Mouse (Mus musculus): ENCODE results near the gene Slc35b1.
"Not testable (repeated sequence)": the region's sequence is repeated elsewhere in the genome, so short reads cannot be mapped to it uniquely, and the experiment has no call there.

The Slc35b1 gene

DNA sequence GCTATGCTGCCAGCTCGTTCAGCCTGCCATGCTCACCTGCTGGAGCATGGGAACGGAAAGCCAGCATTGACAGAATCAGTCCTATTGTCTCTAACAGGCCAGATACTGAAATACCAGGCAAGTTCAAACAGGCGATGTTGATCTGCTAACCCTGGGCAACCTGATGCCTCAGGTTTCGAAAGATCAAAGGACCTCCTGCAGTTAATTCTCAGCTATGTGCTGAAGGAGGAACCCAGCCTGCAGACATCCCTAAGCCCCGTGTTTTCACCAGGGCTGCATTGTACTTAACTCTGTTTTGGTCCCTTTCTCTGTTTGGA, 9.0 kb downstream of the Slc35b1 start:
- DNase-seq (ENCODE audit: low spot score in 2 of 2) = no peak

DNA sequence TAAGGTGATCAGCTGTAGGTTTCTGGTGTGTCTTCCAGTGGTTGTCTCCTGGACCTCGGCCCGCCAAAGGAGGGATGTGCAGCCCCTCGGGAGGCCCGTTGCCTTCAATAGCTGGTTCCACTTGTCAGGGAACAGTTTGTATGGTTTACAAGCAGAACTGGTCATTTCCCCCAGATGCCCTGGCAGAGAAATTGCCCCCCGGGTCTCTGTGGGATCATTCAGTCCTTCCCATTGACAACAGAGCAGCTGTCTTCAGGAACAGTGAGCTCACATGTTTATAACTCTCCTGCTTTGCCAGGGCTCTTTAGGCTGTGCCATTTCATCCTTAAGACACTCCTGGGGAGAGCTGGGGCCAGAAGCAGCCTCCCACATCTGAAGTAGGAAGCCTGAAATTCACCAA, 9.6 kb downstream of the Slc35b1 start:
- no peak for DNase-seq (ENCODE audit: low spot score in 2 of 2)

DNA sequence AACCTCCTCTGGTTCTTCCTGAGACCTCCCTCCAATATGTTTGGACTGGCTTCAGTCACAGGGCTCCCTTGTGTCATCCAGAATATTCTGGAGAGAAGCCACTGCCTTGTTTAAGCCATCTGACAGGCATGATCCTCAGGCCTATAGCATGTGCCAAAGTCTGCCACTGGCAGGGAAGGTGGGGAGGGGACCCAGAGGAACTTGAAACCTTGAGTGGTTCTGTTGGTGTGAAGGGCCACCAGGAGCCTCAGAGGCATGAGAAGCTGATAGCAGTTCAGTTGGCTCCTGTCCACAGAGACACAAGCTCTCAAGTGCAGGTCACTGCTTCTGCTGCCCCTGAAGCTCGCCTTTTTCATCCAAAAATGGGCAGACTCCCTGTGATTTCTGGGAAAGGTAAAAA, 12.1 kb downstream of the Slc35b1 start:
- no peak for DNase-seq (ENCODE audit: low spot score in 2 of 2)

DNA sequence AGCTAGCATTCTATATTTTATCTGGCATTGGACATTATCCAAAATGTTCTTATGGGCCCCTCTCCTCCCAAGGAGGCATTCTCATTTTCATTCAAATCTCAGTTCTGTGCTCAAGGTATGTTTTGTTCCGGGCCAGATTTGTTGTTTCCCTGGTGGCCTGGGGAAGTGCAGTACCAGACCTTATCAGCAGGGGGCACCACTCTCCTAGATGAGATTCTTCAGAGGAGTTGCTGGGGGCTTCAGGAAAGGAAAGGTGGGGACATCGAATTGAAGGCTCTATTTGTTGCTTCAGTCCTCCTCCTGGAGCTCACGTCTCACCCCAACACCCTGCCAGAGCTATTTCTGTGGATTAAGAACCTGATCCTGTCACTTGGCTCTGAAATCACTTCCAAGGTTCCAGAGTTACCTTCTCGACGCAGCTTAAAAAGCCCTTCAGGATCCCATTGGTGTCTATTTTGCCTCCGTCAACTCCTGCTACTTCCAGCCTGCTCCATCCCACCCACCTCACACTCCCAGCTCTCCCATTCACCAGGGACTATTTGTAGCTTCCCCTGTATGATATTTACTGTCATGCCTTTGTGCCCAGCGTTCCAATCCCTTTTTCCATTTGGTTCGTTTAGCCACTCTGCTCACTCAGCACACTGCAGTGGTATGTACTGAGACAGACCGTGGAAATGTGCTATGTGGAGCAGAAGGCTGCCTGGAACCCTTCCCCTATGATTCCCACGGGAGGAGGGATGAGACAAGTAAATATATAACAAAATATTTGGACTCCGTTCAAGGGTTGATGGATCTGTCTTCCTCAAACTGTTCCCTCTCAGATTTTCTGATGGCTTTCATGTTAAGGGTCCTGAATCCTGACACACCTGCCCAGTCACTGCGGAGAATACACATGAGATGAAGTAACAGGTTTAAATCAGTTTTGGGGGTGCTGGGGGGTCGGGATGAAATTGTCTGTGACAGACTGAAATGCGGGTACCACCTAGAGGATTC, 13.6 kb downstream of the Slc35b1 start:
- peak in 1 of 2 experiments; percentile 68 for DNase-seq (ENCODE audit: low spot score in 2 of 2)

DNA sequence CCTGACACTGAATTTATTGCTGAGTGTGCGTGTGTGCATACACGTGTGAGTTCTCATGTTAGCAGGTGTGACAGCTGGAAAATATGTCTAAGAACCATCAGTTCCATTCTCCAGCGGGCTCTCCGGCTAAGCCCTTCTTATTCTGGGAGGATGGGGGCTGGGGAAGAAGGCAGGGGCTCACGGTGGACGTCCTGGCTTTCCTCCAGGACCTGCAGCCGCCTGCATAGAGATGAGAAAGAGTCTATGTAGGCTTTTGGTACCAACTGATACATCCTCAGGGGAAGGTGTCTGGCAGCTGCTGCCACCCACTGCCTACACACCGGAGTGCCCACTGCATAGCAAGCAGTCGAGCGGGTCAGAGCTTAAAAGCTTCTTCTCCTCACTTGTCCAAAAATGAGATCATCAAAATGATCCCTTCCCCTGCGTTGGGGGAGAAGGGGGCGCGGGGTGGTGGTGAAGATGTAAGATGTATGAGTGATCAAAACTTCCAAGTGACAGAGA, 15.1 kb downstream of the Slc35b1 start:
- DNase-seq (ENCODE audit: low spot score in 2 of 2) = no peak

DNA sequence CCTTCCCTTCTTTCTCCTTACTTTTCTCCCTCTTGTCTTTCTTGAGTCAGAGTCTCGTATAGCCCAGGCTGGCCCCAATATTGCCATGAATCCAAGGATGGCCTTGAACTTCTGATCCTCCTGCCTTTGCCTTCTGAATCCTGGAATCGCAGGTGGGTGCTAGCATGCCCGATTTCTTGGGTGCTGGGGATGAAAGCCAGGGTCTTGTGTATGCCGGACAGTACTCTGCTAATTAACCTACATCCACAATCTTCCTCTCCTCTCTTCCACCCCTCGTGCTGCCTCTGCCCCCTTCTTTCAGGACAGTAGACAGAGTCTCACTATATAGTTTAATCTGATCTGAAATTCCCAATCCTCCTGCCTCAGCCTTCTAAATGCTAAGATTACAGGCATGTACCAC, 17.1 kb downstream of the Slc35b1 start:
- DNase-seq (ENCODE audit: low spot score in 2 of 2) = no peak

DNA sequence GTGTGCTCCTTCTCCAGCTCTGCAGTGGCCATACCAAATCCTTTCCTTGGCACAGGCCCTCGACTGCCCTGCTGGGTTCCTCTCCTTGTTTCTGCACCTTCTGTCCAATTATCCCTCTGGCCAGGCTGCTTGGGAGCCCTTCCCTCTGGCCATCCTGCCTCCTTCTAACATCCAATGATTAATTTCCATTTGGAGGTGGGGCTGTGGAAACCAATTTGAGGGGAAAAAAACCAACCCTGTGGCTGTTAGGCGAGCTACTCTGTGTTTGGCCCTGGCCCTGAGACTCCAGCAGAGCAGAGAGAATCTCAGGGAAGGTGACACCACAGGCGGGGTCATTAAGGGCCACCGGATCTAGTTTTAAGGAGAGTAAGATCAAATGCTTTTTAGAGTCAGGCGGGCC, 17.7 kb downstream of the Slc35b1 start:
- DNase-seq (ENCODE audit: low spot score in 2 of 2) = peak in 1 of 2 experiments; percentile 36

DNA sequence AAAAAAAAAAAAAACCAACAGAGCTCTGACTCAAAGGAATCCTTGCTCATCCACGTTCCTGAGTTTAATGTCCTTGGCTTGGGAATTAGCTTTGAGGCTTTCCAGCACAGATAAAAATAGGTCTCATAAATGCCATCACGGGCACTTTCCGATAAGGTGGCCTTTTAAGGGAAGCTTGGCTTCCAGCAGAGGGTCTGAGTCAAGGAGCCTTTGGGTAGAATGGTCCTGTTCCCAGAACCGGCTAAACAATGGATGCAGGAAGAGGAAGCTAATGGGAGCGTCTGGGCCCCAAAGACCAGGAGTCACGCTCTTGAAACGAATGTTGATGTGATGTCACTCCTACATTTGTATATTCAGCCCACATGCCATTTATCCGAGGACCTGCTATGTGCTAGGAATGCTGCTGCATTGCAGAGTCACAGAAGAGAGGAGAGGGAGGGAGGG, 18.2 kb downstream of the Slc35b1 start:
- DNase-seq (ENCODE audit: low spot score in 2 of 2) = peak; percentile 68 to 69

DNA sequence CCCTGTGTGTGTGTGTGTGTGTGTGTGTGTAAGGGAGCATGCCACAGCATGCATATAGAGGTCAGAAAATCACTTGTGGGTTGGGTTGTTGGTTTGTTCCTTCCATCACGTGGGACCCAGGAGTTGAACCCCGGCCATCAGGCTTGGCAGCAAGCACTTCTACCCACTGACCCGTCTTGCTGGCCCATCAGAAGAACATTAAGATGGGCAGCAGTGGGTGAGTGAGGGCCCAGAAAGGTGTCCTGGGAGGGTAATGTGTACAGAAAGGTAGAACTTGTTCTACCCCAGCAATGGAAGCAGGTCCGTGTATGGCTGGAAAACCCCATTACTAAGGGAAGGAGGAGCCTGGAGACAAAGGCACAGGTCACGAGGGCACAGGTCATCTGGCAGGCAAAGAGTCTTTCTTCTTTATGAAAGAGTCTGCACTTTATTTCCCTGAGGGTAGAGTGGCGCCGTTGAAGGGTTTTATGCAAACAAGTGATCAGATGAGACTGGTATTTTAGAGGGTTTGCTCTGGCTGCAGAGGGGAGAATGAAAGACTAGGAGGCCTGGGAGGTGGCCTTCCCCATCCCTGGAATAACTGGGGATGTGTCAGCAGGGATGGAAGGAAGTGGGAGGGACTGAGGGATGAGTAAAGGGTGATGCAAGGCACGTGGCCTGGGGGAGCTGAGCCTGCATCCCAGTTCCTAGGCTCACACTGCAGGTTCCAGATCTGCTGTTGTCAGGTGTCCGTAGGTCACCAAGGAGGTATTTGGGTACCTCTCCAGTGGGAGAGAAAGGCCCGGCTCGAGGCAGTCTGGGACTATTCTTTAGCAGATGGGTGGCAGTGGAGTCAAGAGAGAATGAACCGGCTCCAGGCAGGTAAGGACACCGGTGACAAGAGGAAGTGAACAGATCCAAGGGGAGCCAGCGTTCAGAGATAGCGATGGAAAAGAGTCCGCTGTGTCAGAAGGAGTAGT, 19.2 kb downstream of the Slc35b1 start:
- DNase-seq (ENCODE audit: low spot score in 2 of 2) = no peak

DNA sequence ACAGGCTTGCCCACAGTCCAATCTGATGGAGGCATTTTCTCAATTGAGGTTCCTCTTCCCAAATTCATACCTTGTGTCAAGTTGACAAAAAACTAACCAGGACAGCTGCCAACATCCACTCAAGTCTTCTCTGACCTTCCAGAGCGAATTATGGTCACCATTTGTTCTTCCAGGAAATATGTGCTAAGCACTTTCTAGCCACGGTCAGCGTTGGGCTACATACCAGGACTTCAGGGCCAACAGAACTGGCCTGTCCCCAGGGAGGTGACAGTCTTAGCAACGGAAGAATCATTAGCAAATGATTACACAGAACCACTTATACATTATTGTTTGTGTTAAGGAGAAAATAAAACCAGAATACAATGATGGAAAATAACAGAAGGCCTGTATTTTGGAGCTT, 21.3 kb downstream of the Slc35b1 start:
- DNase-seq (ENCODE audit: low spot score in 2 of 2) = peak in 1 of 2 experiments; percentile 36

DNA sequence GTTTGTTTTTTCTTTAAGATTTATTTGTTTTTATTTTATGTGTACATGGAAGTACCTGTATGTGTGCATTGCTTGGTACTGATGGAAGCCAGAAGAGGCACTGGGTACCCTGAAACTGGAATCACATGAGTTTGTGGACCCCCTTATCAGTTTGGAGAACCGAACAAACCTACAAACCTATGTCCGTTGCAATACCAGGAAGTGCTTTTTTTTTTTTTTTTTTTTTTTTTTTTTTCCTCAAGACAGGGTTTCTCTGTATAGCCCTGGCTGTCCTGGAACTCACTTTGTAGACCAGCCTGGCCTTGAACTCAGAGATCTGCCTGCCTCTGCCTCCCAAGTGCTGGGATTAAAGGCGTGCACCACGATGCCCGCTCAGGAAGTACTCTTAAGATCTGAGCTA, 21.9 kb downstream of the Slc35b1 start:
- not testable (repeated sequence) for DNase-seq (ENCODE audit: low spot score in 2 of 2)

DNA sequence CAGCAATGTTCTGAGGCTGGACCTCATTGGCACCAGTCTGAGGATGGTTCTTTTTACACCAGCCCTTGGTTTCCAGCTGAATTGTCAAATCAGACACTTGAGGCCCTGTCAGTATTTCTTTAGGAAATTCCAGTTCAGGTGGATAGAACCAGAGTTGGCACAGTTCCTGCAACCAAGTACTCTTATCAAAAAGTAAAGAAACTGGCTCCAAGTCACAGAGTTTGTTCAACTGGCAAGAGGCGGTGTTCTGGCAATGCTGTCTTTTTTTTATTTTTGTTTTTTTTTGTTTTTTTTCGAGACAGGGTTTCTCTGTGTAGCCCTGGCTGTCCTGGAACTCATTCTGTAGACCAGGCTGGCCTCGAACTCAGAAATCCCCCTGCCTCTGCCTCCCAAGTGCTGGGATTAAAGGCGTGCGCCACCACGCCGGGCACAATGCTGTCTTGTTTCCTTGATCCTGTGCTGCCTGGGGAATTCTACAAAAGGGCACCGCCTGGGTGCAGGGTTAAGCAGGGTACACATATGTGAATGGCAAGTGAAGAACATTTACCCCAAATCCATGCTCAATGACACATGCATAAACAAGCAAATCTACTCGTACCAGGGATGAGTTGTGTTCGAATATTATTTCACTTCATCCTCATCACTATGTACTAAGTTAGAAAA, 25.1 kb downstream of the Slc35b1 start:
- no peak for DNase-seq (ENCODE audit: low spot score in 2 of 2)

DNA sequence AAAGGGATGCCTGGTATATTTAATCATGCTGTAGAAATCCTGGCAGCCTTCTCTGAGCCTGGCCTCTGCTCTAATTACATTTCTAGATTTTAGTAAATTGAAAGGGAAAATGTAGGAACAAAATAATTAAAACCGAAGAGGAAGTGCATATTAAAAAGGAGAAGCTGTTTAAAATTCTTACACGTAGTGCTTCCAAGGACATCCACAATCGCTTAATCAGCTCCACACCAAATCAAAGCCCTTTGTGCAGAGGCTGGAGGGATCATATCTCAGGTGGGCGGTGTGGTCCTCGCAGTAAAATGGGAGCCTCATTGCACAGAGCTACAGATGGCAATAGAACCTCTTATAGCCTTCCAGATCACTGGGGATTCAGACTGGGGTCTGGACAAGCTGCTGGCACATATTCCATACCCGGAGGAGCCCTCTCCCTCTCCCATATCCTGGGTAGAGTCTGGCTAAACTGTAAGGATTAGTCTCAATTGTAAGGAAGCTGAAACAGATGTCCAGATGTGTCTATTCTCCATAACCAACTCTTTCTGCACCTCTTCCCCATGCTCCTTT, 27.0 kb downstream of the Slc35b1 start:
- DNase-seq (ENCODE audit: low spot score in 2 of 2) = no peak

DNA sequence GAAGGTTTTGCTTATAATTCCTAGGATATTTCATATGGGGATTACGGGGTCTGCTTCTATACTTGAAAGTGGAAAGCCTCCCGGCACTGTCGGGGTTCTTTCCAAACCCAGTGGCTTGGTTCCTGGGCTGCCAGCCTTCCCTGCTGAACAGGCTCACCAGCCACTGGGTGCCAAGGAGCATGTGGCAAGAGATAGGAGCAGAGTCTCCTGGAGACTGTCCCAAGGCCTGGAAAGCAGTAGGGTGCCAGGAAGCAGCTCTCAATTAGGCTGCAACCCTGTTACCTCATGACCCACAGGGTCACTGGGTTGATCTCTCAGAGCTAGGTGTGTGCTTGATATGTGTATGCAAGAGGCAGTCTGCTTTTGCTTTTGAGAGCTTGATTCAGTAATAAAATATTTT, 28.1 kb downstream of the Slc35b1 start:
- DNase-seq (ENCODE audit: low spot score in 2 of 2) = peak in 1 of 2 experiments; percentile 45

DNA sequence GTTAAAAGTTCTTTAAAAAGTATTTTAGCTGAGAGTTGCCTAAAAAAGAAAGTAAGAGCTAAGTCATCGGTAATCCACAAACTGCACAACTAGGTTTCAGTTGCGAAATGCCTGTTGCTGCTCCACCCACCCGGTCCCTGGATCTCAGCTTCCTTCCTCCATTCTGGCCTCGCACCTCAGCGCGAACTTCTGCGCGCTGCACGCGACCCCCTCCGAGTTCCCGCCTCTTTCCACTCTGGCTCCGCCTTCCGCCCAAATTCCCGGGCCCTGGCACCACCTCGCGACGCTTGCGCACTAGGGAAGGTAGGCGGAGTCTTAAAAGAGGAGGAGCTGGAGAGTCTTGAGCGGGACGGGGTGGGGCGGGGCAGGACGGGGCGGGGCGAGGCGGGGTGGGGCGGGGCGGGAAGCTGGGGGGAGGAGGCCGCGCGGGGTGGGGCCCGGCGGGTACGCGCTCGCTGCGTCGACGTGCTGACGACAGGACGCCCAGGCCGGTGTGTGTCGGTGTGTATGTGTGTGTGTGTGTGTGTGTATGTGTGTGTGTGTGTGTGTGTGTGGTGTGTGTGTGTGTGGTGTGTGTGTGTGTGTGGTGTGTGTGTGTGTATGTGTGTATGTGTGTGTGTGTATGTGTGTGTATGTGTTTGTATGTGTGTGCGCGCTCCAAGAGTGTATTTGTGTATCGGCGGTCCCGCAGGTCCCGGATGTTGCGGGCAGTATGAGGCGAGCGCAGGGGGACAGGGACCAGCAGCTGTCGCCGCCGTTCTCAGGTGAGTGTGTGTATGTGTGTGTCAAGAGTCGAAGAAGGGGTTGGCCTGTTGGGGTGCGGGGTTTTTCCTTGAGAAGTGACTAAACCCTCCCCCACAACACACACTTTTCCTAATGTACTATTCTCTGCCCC, 29.4 kb downstream of the Slc35b1 start, which contains the start of gene Spop:
Spop (plus strand) TSS at position 440 of the 895 bp plus-strand sequence.
- peak; percentile 93 for DNase-seq (ENCODE audit: low spot score in 2 of 2)

DNA sequence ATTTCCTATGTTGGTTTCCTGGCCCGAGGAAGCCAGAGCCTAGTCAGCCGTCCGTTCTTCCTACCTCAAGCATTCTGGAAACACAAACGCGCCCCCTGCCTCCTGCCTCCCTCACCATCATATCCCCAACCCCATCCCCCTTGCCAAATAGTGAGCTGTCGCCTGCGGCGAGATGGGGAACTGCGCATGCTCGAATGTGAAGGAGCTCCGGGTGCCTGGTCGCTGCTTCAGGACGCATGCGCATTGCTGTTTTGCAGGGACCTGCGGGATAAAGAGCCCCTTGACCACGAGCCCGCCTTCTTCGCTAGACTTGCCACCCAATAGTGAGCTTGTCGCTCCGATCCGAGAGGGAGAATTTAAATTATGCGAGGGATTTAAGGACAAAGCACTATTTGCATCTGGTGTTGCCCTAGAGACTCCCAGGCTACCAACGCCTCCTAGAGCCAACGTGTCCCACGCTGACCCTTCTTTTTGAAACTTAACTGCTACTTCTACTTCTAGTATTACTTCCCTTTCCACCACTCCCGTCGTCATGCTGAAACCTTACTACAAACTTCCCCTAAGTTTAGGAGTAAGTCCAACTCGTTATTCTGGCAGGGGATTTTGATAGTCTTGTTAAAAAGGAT, 30.2 kb downstream of the Slc35b1 start:
- DNase-seq (ENCODE audit: low spot score in 2 of 2) = peak; percentile 96 to 97

DNA sequence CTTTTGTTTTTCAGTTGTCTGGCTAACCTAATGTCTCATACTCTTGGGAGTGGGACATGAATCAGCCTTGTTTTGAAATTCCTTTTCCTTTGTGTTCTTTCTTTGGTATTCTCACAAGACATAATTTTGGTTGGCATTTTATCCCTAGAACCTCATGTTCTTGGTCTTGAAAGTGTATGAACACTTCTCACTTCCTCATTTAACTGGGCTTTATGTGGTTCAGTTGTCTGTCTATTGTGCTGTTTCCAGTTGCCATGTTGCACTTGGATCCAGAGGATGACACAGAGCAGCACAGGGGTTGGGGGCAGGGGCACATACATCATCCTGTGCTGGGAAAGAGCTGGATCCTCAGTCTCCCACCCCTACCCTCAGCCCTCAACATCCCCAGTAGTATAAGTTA, 31.4 kb downstream of the Slc35b1 start:
- no peak for DNase-seq (ENCODE audit: low spot score in 2 of 2)

DNA sequence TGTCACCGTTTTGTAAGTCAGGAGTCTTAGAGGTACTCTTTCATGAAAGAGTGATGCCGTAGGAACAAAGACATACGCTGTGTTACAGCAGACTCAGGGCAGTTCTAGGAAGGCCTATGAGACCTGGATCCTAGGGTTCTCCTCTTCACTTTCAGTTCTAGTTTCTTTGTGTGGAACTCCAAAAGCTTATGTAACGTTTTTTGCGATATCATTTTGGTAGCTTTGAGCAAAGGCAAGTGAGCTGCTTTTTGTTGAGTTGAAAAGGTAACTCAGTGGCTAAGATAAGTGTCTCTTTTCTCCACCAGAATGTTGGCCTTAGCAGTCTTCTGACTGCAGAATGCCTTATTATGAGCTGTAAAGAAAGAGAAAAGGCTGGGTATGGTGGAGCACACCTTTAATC, 32.8 kb downstream of the Slc35b1 start:
- no peak for DNase-seq (ENCODE audit: low spot score in 2 of 2)

DNA sequence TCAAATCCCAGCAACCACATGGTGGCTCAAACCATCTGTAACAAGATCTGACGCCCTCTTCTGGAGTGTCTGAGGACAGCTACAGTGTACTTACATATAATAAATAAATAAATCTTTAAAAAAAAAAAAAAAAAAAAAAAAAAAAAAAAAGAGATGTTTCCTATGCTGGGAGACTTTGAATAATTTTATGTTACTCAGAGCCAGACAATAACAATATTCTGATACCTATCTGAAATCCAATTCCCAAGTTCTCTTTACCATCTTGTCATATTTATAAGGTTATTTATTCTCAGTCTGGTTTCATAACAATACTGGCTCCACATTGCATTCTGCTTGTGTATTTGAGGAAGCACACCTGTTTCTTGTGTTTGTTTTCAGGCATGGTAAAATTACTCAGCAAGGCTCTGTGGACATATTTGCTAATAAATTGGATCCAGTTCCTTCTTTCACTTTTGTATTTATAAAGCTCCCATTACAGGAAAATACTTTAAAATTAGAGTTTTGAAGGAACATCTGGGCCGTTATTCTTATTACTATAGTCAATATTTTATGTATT, 36.5 kb downstream of the Slc35b1 start:
- no peak for DNase-seq (ENCODE audit: low spot score in 2 of 2)
